Mouse (Mus musculus) left cerebral cortex, adult 2 months (tissue): Measurements from ENCODE around the gene Poc1b. TPM values are rescaled to one million over a fixed set of nuclear protein-coding genes. Genes with fewer than 3 reads are reported as not detected.
"Not testable (repeated sequence)": the region's sequence is repeated elsewhere in the genome, so short reads cannot be mapped to it uniquely, and the experiment has no call there.

Experiments used
- DNase-seq, 2 experiments: peaks; one replicate each; pipeline ENCODE4 v3.0.0; 2021 to 2022; ENCODE audit warnings: low spot score in 2 of 2, mixed read lengths in 1 of 2; ENCODE audit errors: extremely low spot score in 1 of 2
- H3K27ac ChIP-seq: fragments of 200-600 bp; 2 replicates; pipeline ENCODE4 v1.8.1; 2022
- H3K4me3 ChIP-seq: fragments of 200-600 bp; 2 replicates; pipeline ENCODE4 v1.8.1; 2022
- CTCF ChIP-seq: fragments of 200-600 bp; IDR thresholded peaks from 2 replicates; pipeline ENCODE4 v1.8.1; 2022; ENCODE audit warnings: antibody characterized with exemption, mild to moderate bottlenecking, moderate library complexity
- intact Hi-C: fragments of 180-260 bp; cut with DNase I; formaldehyde crosslinking; loops from one replicate; pipeline ENCODE4 v1.15.1; 2025
- total RNA-seq, 2 experiments: library from RNA; stranded (reverse); gene quantifications; 2 replicates each; pipeline ENCODE4 v1.2.3; 2021

Poc1b gene
- total RNA-seq, 2 experiments from 2014 or later, result 5.8 to 8.4 TPM

DNA sequence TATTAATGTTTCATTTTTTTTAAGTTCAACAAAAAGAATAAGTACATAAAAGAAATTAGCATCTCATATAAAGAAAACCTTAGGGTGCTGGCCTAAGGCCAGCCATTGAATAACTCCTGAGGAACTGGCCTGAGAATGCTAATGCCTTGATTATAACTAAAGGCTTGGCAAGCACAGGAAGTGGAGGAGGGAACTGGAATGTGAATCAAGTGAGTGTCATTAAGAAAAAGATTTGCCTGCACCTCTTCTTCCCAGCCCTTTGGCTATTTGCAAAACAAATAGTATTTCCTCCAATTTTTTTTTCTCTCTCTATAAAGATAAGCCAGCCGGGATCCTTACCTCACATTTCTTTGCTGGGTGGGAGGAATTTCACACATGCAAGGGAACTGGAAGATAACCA, 95.0 kb downstream of the Poc1b start:
- H3K27ac ChIP-seq, result no peak overlapping the region
- intact Hi-C loops, result loop anchor here (5.0 kb wide), 1 partner anchor 61 kb away; the partner anchor contains the start of gene Dusp6
- no peak for DNase-seq
- no peak for TF ChIP-seq CTCF
- no peak overlapping the region for H3K4me3 ChIP-seq

DNA sequence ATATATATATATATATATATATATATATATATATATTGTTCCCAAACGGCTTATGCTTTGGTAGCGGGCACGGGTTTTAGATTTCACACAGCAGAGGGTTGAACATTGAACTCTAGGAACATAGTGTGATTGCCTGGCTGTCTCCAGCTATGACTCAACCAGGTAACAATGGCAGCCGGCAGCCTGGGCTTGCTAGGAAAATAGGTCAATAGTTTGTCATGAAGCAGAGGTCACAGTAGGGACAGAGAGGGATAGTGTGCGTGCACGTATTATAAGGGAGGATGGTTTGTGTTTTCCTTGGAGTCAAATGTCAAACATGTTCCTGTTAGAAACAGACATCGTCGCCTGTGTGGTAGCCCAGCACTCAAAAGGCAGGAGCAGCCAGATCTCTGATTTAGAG, 95.5 kb downstream of the Poc1b start:
- no peak for TF ChIP-seq CTCF
- no peak for DNase-seq
- intact Hi-C loops, result loop anchor here (5.0 kb wide), 1 partner anchor 60 kb away; the partner anchor contains the start of gene Dusp6
- H3K27ac ChIP-seq, result no peak overlapping the region
- no peak overlapping the region for H3K4me3 ChIP-seq

DNA sequence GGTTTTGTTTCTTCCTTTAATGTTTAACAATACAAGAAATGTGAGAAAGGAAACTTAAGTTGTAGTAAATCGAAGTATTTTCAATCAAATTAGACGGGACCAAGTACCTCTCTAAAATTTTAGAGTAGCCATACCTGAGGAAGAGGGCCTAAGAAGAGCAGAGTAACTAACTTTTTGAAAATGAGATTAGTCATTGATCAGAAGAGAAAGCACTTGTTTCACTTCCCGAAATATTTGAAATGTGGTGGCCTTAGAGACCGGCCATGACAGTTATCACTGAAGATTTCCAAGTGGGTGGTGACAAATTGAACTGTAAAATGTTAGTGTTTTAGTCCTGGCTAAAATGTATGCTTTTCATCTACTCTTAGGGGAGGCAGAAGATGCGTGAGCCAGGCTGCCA, 96.3 kb downstream of the Poc1b start:
- Histone ChIP-seq H3K27ac (no peak overlapping the region), H3K4me3 (no peak overlapping the region)
- TF ChIP-seq CTCF, result no peak
- intact Hi-C loops, result loop anchor here (5.0 kb wide), 1 partner anchor 59 kb away; the partner anchor contains the start of gene Dusp6
- DNase-seq, result no peak

- no peak for DNase-seq
- Histone ChIP-seq H3K4me3 (peak overlapping the region; percentile 27), H3K27ac (peak overlapping the region; percentile 47; the same call in 1 of the 2 replicates)
- intact Hi-C loops, result loop anchor here (5.0 kb wide), 1 partner anchor 58 kb away; the partner anchor contains the start of gene Dusp6
- no peak for TF ChIP-seq CTCF
These were observed 97.0 kb downstream of the Poc1b start for GRCm38 (mm10) chr10:99203577-99204487.

DNA sequence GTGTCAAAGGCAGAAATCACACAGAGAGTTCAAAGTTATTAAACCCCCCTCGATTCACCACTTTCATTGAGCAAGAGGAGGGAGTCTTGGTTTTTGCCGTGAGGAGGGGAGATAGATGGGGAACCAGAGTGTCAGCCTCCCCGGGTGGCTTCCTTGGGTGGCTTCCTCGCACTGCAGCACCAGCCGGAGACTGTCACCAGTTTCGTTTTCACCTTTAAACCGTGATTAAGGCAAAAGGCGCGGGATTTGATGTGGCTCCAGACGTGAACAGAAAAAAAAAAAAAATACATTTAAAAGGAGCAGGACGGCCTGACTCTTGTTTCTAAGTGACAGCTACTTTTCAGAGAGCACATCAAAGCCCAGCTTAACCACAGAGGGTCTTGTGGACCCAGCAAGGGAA, 97.7 kb downstream of the Poc1b start:
- no peak for TF ChIP-seq CTCF
- no peak for DNase-seq
- intact Hi-C loops, result loop anchor here (5.0 kb wide), 1 partner anchor 58 kb away; the partner anchor contains the start of gene Dusp6
- H3K27ac ChIP-seq, result no peak overlapping the region
- H3K4me3 ChIP-seq, result no peak overlapping the region

GRCm38 (mm10) chr10:99207121-99207520, 100.3 kb downstream of the Poc1b start:
- no peak for DNase-seq
- no peak for TF ChIP-seq CTCF
- intact Hi-C loops, result no loop called here

DNA sequence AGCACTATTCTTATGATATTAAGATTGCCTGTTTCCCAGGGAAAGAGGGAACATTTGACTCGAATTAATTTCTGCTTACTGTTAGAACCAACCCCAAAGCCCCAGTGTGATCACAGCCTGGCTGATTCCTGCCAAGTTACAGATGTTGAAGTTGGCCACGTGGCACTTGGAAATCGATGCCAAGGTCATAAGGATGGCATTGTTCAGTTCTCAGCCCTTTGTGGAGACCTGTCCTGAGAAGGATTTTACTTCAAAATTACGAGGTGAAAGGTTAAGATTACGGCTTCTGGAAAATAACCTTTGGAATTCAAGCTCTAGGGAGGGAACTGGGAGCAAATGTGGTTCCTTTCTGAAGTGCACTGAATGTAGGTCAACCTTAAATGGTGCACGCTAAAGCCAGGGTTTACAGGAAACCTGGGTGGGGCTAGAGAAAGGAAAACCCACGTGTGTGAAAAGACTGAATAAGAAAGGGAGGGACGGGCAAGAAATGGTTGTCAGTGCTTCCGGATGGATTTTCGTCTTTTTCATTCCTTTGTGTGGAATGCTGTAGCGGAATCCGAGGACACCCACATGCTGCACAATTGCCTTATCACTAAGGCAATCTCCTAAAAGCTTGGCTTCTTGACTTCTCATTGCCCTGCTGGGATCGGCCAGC, 102.4 kb downstream of the Poc1b start:
- TF ChIP-seq CTCF, result no peak
- no peak for DNase-seq
- intact Hi-C loops, result no loop called here
- no peak overlapping the region for H3K27ac ChIP-seq
- H3K4me3 ChIP-seq, result no peak overlapping the region

More at GRCm38 (mm10) chr10:99207121-99207520, 100.3 kb downstream of the Poc1b start:
- H3K27ac ChIP-seq, result no peak overlapping the region
- H3K4me3 ChIP-seq, result no peak overlapping the region

DNA sequence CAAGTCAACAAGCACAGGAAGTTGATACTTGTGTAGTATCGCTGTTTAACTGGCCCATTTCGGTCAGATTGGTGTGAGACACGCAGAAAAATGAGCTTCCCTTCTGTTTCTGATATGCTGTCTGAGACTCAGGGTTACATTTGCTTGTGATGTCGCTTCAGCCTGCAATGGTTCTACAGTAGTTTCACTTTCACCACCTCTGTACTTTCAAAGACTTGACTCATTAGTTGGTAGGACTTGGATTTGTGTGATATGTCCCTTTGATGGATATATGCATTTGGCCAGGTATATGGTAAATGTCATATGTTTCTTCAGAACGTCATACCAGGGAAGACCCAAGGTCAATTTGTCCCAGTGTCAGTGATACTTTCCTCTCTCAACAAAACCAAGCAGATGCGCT, 104.2 kb downstream of the Poc1b start:
- intact Hi-C loops, result no loop called here
- no peak overlapping the region for H3K27ac ChIP-seq
- TF ChIP-seq CTCF, result no peak

DNA sequence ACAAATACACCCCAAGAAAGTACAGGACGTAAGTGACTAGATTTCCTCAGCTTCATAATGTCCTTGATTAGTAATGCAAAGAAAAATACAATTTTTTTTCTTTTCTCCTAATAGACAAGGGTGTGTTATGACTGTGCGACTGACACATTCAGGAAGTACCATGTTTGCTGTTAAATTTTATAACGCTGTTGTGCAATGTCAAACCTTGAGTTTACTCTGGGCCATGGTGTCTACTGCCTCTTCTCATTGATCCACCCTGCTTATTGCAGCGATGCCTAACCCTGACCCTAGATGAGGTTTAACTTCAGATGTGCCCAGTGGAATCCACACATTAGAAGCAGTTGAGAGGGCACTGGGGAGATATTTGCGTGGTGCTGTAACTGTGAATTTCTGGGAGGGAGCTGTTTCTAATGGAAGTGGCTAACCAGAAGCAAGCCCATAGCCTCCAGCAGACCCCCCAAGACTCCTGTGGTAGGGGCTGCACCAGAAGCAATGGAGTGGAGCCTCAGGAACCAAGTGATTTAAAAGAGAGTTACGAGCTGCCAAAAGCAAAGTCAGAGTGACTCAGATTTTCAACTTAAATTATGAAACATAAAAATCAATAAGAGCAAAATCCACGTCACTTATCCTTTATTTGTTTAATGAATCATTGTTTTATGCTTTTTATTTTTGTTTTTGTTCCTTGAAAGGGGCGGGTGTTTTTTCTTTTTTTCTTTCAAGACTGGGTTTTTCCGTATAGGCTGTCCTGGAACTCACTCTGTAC, 104.8 kb downstream of the Poc1b start:
- Histone ChIP-seq H3K4me3 (no peak overlapping the region), H3K27ac (no peak overlapping the region)
- TF ChIP-seq CTCF, result no peak
- intact Hi-C loops, result no loop called here
- no peak for DNase-seq

More for the DNA sequence above, 104.2 kb downstream of the Poc1b start:
- H3K4me3 ChIP-seq, result no peak overlapping the region
- no peak for DNase-seq

DNA sequence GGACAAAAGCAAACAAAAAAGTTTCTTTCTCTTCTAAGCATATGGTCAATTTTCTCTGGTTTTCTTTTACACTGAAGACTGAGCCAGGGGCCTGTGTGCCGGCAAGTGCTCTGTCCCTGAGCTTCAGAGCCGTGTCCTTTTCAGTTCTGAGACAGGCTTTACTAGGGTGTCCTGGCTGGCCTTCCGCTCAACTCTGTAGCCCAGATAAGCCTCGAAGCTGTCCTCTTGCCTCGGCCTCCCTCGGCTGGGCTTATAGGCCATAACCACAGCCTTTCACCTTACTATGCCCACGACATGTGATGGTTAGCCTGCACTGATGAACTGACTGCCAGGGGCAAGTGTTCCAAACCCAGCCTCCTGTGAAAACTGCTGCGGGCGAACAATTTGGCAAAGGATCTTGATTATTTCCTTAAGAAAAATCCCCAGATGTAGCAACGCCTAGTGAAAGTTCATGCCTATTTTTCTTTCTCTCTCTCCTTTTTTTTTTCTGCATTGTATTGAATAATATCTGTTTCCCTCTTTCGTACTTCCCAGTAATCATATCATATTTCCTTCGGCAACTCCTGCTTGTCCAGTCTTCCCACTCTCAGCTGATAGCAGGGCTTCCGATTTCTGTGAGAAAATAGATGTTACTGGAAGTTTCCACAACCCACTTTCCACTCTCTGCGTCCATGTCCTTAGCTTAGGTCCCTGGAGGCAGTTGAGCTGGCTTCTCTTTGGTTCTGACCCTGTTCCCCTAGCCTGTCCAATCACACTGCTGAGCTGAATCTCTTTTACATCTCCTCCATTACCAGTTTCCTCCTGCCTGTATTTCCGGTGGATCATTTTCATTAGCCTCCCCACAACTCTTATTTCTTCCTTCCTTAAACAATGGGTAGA, 107.8 kb downstream of the Poc1b start:
- no peak for DNase-seq
- Histone ChIP-seq H3K4me3 (no peak overlapping the region), H3K27ac (no peak overlapping the region)
- TF ChIP-seq CTCF, result no peak
- intact Hi-C loops, result no loop called here

DNA sequence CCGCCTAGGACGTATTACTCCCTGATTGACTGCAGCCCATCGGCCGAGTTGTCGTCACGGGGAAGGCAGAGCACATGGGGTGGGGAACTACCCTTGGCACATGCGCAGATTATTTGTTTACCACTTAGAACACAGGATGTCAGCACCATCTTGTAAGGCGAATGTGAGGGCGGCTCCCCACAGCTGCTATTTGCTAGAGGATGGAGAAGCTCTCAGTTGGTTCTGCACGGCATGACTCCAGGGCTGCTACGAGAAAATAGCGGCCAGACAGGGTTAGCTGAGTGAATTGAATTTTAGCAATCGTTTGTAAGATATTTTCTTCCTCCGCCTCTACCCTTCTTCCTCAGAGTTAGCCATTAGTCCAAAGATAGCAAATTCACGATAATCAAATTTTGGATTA, 109.7 kb downstream of the Poc1b start:
- intact Hi-C loops, DNase-seq, H3K4me3 ChIP-seq, H3K27ac ChIP-seq: not testable (repeated sequence)
